In genomic region chr2:166745849-166746248, GRCm38 (mm10) we compare ENCODE assay signal across 9 mouse cellular contexts. TPM values are rescaled to one million over a fixed set of nuclear protein-coding genes. Genes with fewer than 3 reads are reported as not detected.
DNase-seq lines count a peak whose midpoint lies in the region; ATAC-seq and TF ChIP-seq lines count a peak whose summit lies in the region.
"Had no signal": no experiment of that assay in that cellular context is flagged by ENCODE, and none has a peak within 500 bp of the region (broad histone marks: within the 10 kb centered on the region; RNA-seq: fewer than 3 reads in every experiment).

No protein-coding gene starts in this region.

- no peak for TF ChIP-seq POLR2A in bone marrow, adult 2 months (IDR thresholded peaks at IDR 0.05; ENCODE audit: borderline replicate concordance, control insufficient read depth, low read depth, low read length)

- peak overlapping the region; percentile 21; the same call in 1 of the 2 replicates for H3K4me3 ChIP-seq in E14TG2a.4 (replicated peaks; ENCODE audit: low read length)
- H3K4me3 ChIP-seq in bone marrow, adult 2 months (replicated peaks; ENCODE audit: control insufficient read depth, low read depth, low read length) = no peak overlapping the region
- H3K4me3 ChIP-seq in liver, embryonic 14.5 days (ENCODE audit: insufficient read depth in 1 of 2, low read depth in 2 of 2, low read length in 2 of 2) = no peak overlapping the region
- H3K4me3 ChIP-seq: embryonic facial prominence, embryonic 10.5 days; myocyte had no signal

- H3K4me1 ChIP-seq in E14TG2a.4 (replicated peaks; ENCODE audit: low read depth, low read length) = peaks cover 73% of the 10 kb centered on the region
- H3K4me1 ChIP-seq in bone marrow, adult 2 months (ENCODE audit: control insufficient read depth, insufficient read depth, low read length) = peaks cover 9% of the 10 kb centered on the region
- H3K4me1 ChIP-seq in liver, embryonic 14.5 days (replicated peaks; ENCODE audit: control insufficient read depth in 2 of 2, insufficient read depth in 2 of 2, low read length in 1 of 2) = peaks cover 6 to 10% of the 10 kb centered on the region in 2 experiments

- H3K27me3 ChIP-seq in E14TG2a.4 (ENCODE audit: insufficient read depth, low read length) = no peaks in the 10 kb centered on the region
- H3K27me3 ChIP-seq in liver, embryonic 14.5 days (ENCODE audit: control insufficient read depth, insufficient read depth, low read length) = no peaks in the 10 kb centered on the region
- H3K27me3 ChIP-seq in splenic B cell, adult 2 months (ENCODE audit: control insufficient read depth, insufficient read depth, low read length, poor library complexity, severe bottlenecking) = no peaks in the 10 kb centered on the region

- 8% methylated on average over 9 of the region's 9 CpGs for WGBS in bone marrow, adult 2 months
- 48% methylated on average over 9 of the region's 9 CpGs for WGBS in liver, embryonic 14.5 days (ENCODE audit: insufficient replicate concordance)

- TF ChIP-seq CTCF in E14TG2a.4 (conservative IDR thresholded peaks at IDR 0.05; ENCODE audit: low read length) = no peak
- no peak for TF ChIP-seq CTCF in bone marrow, adult 2 months (IDR thresholded peaks at IDR 0.05; ENCODE audit: control insufficient read depth, insufficient read depth, low read length)
- no peak for TF ChIP-seq CTCF in liver, embryonic 14.5 days (IDR thresholded peaks at IDR 0.05; ENCODE audit: low read depth)

- TF ChIP-seq EP300 in liver, embryonic 14.5 days (IDR thresholded peaks at IDR 0.05; ENCODE audit: low read depth) = no peak

- H3K9ac ChIP-seq in liver, embryonic 14.5 days (replicated peaks) = no peak overlapping the region; the same call in 1 of the 2 replicates

- no peaks in the 10 kb centered on the region for H3K9me3 ChIP-seq in E14TG2a.4 (ENCODE audit: low read length)
- H3K9me3 ChIP-seq in liver, embryonic 14.5 days (ENCODE audit: control insufficient read depth, low read length) = no peaks in the 10 kb centered on the region
- H3K9me3 ChIP-seq: embryonic facial prominence, embryonic 10.5 days had no signal

- H3K27ac ChIP-seq in bone marrow, adult 2 months (ENCODE audit: control insufficient read depth, insufficient read depth, low read depth, low read length, poor library complexity) = peak overlapping the region; percentile 54
- no peak overlapping the region for H3K27ac ChIP-seq in liver, embryonic 14.5 days
- H3K27ac ChIP-seq: embryonic facial prominence, embryonic 10.5 days had no signal

- ATAC-seq in liver, embryonic 14.5 days (ENCODE audit: insufficient read depth) = peak; percentile 26; the same call in 1 of the 2 replicates

- no peaks in the 10 kb centered on the region for H3K36me3 ChIP-seq in E14TG2a.4 (ENCODE audit: insufficient read depth, low read length)
- no peaks in the 10 kb centered on the region for H3K36me3 ChIP-seq in liver, embryonic 14.5 days (replicated peaks; ENCODE audit: control insufficient read depth, insufficient read depth, low read depth)
- H3K36me3 ChIP-seq in splenic B cell, adult 2 months (ENCODE audit: control insufficient read depth, insufficient read depth, low read length, poor library complexity, severe bottlenecking) = no peaks in the 10 kb centered on the region
- H3K36me3 ChIP-seq: embryonic facial prominence, embryonic 10.5 days had no signal

- no peak for DNase-seq in liver, embryonic 14.5 days (ENCODE audit: low read depth in 3 of 3, low spot score in 3 of 3)
- DNase-seq in splenic B cell, adult 2 months (ENCODE audit: low read depth, low spot score) = peak; percentile 74
- no peak for DNase-seq in cerebellum, adult 11 months
- DNase-seq in gastrocnemius, postnatal 36 days = no peak
- DNase-seq in right cerebral cortex, postnatal 36 days (ENCODE audit: low spot score in 2 of 2) = no peak

- intact Hi-C loops in gastrocnemius, postnatal 36 days (cut with DNase I) = no loop called here

- H3K4me2 ChIP-seq in liver, embryonic 14.5 days (ENCODE audit: low read depth) = peak overlapping the region; percentile 56

RNA-seq across cellular contexts. Expression of gene Prex1, which starts 32.2 kb away (rescaled TPM):
- 27.3 and 38.8 TPM in 2 replicates for polyA plus RNA-seq in bone marrow, adult 2 months (2011; ENCODE audit: insufficient read depth, insufficient read length, low replicate concordance, missing spikeins)
- polyA plus RNA-seq in liver, embryonic 14.5 days (2012; rRNA removed) = 10.0 and 11.2 TPM in 2 replicates
- 9.2 and 11.1 TPM in 2 replicates for polyA plus RNA-seq in liver, embryonic 14.5 days (2014; fragmentation: Nextera tagmentation; extraction: Ambion mirVana)
- total RNA-seq in gastrocnemius, postnatal 36 days (2021) = 1 to 10 TPM; 3.7 to 5.0 TPM

RNA-seq across cellular contexts. Expression of gene Trp53rkb, which starts 46.5 kb away (rescaled TPM):
- 2.6 and 6.6 TPM in 2 replicates for polyA plus RNA-seq in bone marrow, adult 2 months (2011; ENCODE audit: insufficient read depth, insufficient read length, low replicate concordance, missing spikeins)
- 2.4 TPM in 2 replicates for polyA plus RNA-seq in liver, embryonic 14.5 days (2012; rRNA removed)
- 3.3 TPM in 2 replicates for polyA plus RNA-seq in liver, embryonic 14.5 days (2014; fragmentation: Nextera tagmentation; extraction: Ambion mirVana)
- total RNA-seq in gastrocnemius, postnatal 36 days (2021) = 1 to 10 TPM; 2.6 to 2.8 TPM

RNA-seq across cellular contexts. Expression of gene Arfgef2, which starts 59.5 kb away (rescaled TPM):
- 5.4 and 18.3 TPM in 2 replicates for polyA plus RNA-seq in bone marrow, adult 2 months (2011; ENCODE audit: insufficient read depth, insufficient read length, low replicate concordance, missing spikeins)
- 4.4 and 5.5 TPM in 2 replicates for polyA plus RNA-seq in liver, embryonic 14.5 days (2012; rRNA removed)
- 4.8 and 5.3 TPM in 2 replicates for polyA plus RNA-seq in liver, embryonic 14.5 days (2014; fragmentation: Nextera tagmentation; extraction: Ambion mirVana)
- 10 to 100 TPM; 24.3 to 27.5 TPM for total RNA-seq in gastrocnemius, postnatal 36 days (2021)
